Mouse (Mus musculus) kidney, postnatal 0 days (tissue): ENCODE data around the gene Gtf2a1l. TPM values are rescaled to one million over a fixed set of nuclear protein-coding genes. Genes with fewer than 3 reads are reported as not detected.

Source experiments
- ATAC-seq: fragments of 200-750 bp; cut with Nextera tagmentation; replicated peaks from 2 replicates; pipeline ENCODE4 v1.8.0; 2017; ENCODE audit warnings: low read depth, moderate number of reproducible peaks, moderate TSS enrichment, moderate library complexity; ENCODE audit not compliant: low FRiP score
- DNase-seq: peaks from one replicate; pipeline ENCODE4 v3.0.0-alpha.2; 2016; ENCODE audit warnings: low spot score
- H3K27ac ChIP-seq: fragments of 300-500 bp; sonication (generic); 2 replicates; pipeline ENCODE4 v1.5.1; 2014; ENCODE audit warnings: mild to moderate bottlenecking
- H3K27me3 ChIP-seq: fragments of 300-500 bp; sonication (generic); 2 replicates; pipeline ENCODE4 v1.6.1; 2014; ENCODE audit warnings: low read length, mixed read lengths; ENCODE audit not compliant: insufficient read depth
- H3K36me3 ChIP-seq: fragments of 300-500 bp; sonication (generic); 2 replicates; pipeline ENCODE4 v1.6.1; 2014; ENCODE audit warnings: low read length, mixed read lengths; ENCODE audit not compliant: insufficient read depth
- H3K4me1 ChIP-seq: fragments of 300-500 bp; sonication (generic); replicated peaks from 2 replicates; pipeline ENCODE4 v1.6.1; 2014; ENCODE audit warnings: antibody characterized with exemption, low read length, mixed read lengths; ENCODE audit not compliant: insufficient read depth
- H3K4me2 ChIP-seq: fragments of 300-500 bp; sonication (generic); 2 replicates; pipeline ENCODE4 v1.6.1; 2014; ENCODE audit warnings: mild to moderate bottlenecking, low read length, moderate library complexity, mixed read lengths
- H3K4me3 ChIP-seq: fragments of 300-500 bp; sonication (generic); replicated peaks from 2 replicates; pipeline ENCODE4 v1.5.1; 2014; ENCODE audit warnings: low read depth, low read length
- H3K9ac ChIP-seq: fragments of 300-500 bp; sonication (generic); 2 replicates; pipeline ENCODE4 v1.6.1; 2014; ENCODE audit warnings: low read depth, low read length
- H3K9me3 ChIP-seq: fragments of 300-500 bp; sonication (generic); replicated peaks from 2 replicates; pipeline ENCODE4 v1.6.1; 2016; ENCODE audit warnings: low read length, inconsistent platforms, mixed read lengths
- CTCF ChIP-seq: IDR thresholded peaks from 2 replicates; pipeline ENCODE4 v1.5.1; 2016; ENCODE audit warnings: antibody characterized with exemption, low read depth, mild to moderate bottlenecking, moderate library complexity
- WGBS: fragments of 180-500 bp; shearing (Covaris S2); extraction: QIAGEN DNeasy Blood & Tissue Kit; methylation state at CpG from one replicate; pipeline ENCODE4 v1.1.7; 2014; 5-methylcytosine and 5-hydroxymethylcytosine counted together
- polyA plus RNA-seq: library from polyadenylated mRNA; unstranded; fragments of >200 nt; fragmentation: Nextera tagmentation; extraction: Ambion mirVana; gene quantifications from 2 replicates; pipeline ENCODE4 v1.2.1, GENCODE M21; 2015

The Gtf2a1l gene
- polyA plus RNA-seq, 1 experiment from 2014 or later, result not detected

GRCm38 (mm10) chr17:88669921-88670320 is 1.5 kb downstream of the Gtf2a1l start:
- H3K4me3 ChIP-seq, result no peak overlapping the region
- no peaks in the 10 kb centered on the region for H3K27me3 ChIP-seq
- no peaks in the 10 kb centered on the region for H3K4me1 ChIP-seq
- ATAC-seq (no peak), DNase-seq (no peak)
- H3K9ac ChIP-seq, result no peak overlapping the region
- no peaks in the 10 kb centered on the region for H3K9me3 ChIP-seq
- WGBS, result 81% methylated on average over 2 of the region's 2 CpGs
- H3K27ac ChIP-seq, result no peak overlapping the region
- H3K4me2 ChIP-seq, result no peak overlapping the region
- no peaks in the 10 kb centered on the region for H3K36me3 ChIP-seq
- TF ChIP-seq CTCF, result no peak

- ATAC-seq (no peak), DNase-seq (no peak)
- H3K9me3 ChIP-seq, result no peaks in the 10 kb centered on the region
- H3K27ac ChIP-seq, result no peak overlapping the region
- H3K4me3 ChIP-seq, result no peak overlapping the region
- no peak overlapping the region for H3K4me2 ChIP-seq
- 52% methylated on average over 4 of the region's 4 CpGs for WGBS
- H3K4me1 ChIP-seq, result no peaks in the 10 kb centered on the region
- no peak overlapping the region for H3K9ac ChIP-seq
- no peaks in the 10 kb centered on the region for H3K36me3 ChIP-seq
- TF ChIP-seq CTCF, result no peak
- H3K27me3 ChIP-seq, result no peaks in the 10 kb centered on the region
These were observed 2.3 kb downstream of the Gtf2a1l start for GRCm38 (mm10) chr17:88670800-88671199.

GRCm38 (mm10) chr17:88675310-88676309 is 7.2 kb downstream of the Gtf2a1l start:
- DNase-seq (no peak), ATAC-seq (no peak)
- Histone ChIP-seq H3K4me1 (no peaks in the 10 kb centered on the region), H3K9ac (no peak overlapping the region), H3K36me3 (no peaks in the 10 kb centered on the region), H3K27ac (no peak overlapping the region), H3K4me3 (no peak overlapping the region), H3K4me2 (no peak overlapping the region), H3K9me3 (no peaks in the 10 kb centered on the region), H3K27me3 (no peaks in the 10 kb centered on the region)
- no peak; the same call in 1 of the 2 replicates for TF ChIP-seq CTCF
- whole genome bisulfite sequencing, result 89% methylated on average over 23 of the region's 23 CpGs

- Histone ChIP-seq H3K27ac (no peak overlapping the region), H3K36me3 (no peaks in the 10 kb centered on the region), H3K4me2 (no peak overlapping the region), H3K4me3 (no peak overlapping the region), H3K9ac (no peak overlapping the region), H3K27me3 (no peaks in the 10 kb centered on the region), H3K9me3 (no peaks in the 10 kb centered on the region), H3K4me1 (no peaks in the 10 kb centered on the region)
- no peak for ATAC-seq
- no peak for TF ChIP-seq CTCF
- no peak for DNase-seq
- WGBS, result 62% methylated on average over 11 of the region's 11 CpGs
These were observed 19.8 kb downstream of the Gtf2a1l start for GRCm38 (mm10) chr17:88688226-88688625.

- DNase-seq, result no peak
These were observed 28.3 kb downstream of the Gtf2a1l start for GRCm38 (mm10) chr17:88696656-88697333.

GRCm38 (mm10) chr17:88700901-88701300 is 32.4 kb downstream of the Gtf2a1l start:
- no peak for DNase-seq
- TF ChIP-seq CTCF, result no peak
- Histone ChIP-seq H3K9me3 (no peaks in the 10 kb centered on the region), H3K27me3 (no peaks in the 10 kb centered on the region), H3K4me2 (no peak overlapping the region), H3K36me3 (no peaks in the 10 kb centered on the region), H3K9ac (no peak overlapping the region), H3K4me1 (no peaks in the 10 kb centered on the region), H3K4me3 (no peak overlapping the region), H3K27ac (no peak overlapping the region)
- no peak for ATAC-seq

More at GRCm38 (mm10) chr17:88696656-88697333, 28.3 kb downstream of the Gtf2a1l start:
- WGBS, result 55% methylated on average over 9 of the region's 9 CpGs
- H3K4me2 ChIP-seq, result no peak overlapping the region
- H3K4me3 ChIP-seq, result no peak overlapping the region
- H3K27me3 ChIP-seq, result no peaks in the 10 kb centered on the region
- no peak for TF ChIP-seq CTCF
- ATAC-seq, result no peak
- no peaks in the 10 kb centered on the region for H3K9me3 ChIP-seq
- H3K36me3 ChIP-seq, result no peaks in the 10 kb centered on the region
- H3K4me1 ChIP-seq, result no peaks in the 10 kb centered on the region
- no peak overlapping the region for H3K9ac ChIP-seq
- H3K27ac ChIP-seq, result no peak overlapping the region
